28 mouse cellular contexts compared by ENCODE assay signal in the genomic region with DNA sequence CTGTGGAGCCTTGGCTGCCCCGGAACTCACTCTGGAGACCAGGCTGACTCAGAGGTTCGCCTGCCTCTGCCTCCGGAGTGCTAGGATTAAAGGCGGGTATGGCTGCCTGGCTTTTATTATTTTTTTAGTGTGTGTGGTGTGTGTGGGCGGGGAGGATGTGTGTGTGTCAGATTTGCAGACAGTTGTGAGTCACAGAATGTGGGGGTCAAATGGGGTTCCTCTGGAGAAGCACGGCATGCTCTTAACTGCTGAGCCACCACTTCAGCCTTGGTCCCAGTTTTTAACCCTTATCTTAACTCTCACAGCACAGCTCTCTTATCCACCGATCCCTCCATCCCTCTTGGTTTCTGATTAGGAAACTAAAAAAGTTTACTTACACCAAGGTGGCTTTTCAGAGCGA. TPM values are rescaled to one million over a fixed set of nuclear protein-coding genes. Genes with fewer than 3 reads are reported as not detected.
DNase-seq lines count a peak whose midpoint lies in the region; ATAC-seq and TF ChIP-seq lines count a peak whose summit lies in the region.
"Had no signal": no experiment of that assay in that cellular context is flagged by ENCODE, and none has a peak within 500 bp of the region (broad histone marks: within the 10 kb centered on the region; RNA-seq: fewer than 3 reads in every experiment).

No protein-coding gene starts in this region.

- no peaks in the 10 kb centered on the region for H3K27me3 ChIP-seq in cerebellum, adult 2 months (ENCODE audit: control insufficient read depth, insufficient read depth, low read length)
- H3K27me3 ChIP-seq: CH12.LX; embryonic facial prominence, embryonic 13.5 days; embryonic facial prominence, embryonic 15.5 days; forebrain, embryonic 12.5 days had no signal

- ATAC-seq in megakaryocyte-erythroid progenitor cell, adult 5-6 weeks (replicated peaks; ENCODE audit: low FRiP score, low TSS enrichment, poor library complexity, severe bottlenecking): peak; percentile 67
- ATAC-seq: CD4-positive, CD25-positive, alpha-beta regulatory T cell, adult 4 months; forebrain, embryonic 14.5 days; forebrain, embryonic 16.5 days had no signal

- H3K27ac ChIP-seq in cerebellum, adult 2 months (ENCODE audit: insufficient read depth, low read length): no peak overlapping the region
- H3K27ac ChIP-seq: embryonic facial prominence, embryonic 13.5 days; embryonic facial prominence, embryonic 15.5 days; forebrain, embryonic 10.5 days; forebrain, embryonic 12.5 days had no signal

- TF ChIP-seq POLR2A in cerebellum, adult 2 months (IDR thresholded peaks at IDR 0.05; ENCODE audit: borderline replicate concordance, insufficient read depth, low read length): no peak

- DNase-seq in 3T3-L1 (ENCODE audit: low read depth, low spot score) (peak; percentile 71), NIH3T3 (ENCODE audit: low read depth) (peak; percentile 48)
- peak; percentile 12 for DNase-seq in induced T-regulatory cell, adult 2 months (ENCODE audit: low read depth)
- no peak for DNase-seq in right cerebral cortex, adult 2 months (ENCODE audit: low spot score in 2 of 2)
- no peak for DNase-seq in cerebellum, adult 2 months
- DNase-seq in heart, adult 8-10 months (ENCODE audit: low spot score): no peak
- DNase-seq: adrenal gland, adult 2 months; adrenal gland, postnatal 10 days; adrenal gland, postnatal 25 days; B cell, adult 2 months; cerebellum, adult 11-12 months; cerebellum, adult 8-10 months; cerebellum, adult 9-11 months; cerebellum, postnatal 14 days; cerebellum, postnatal 36 days; embryo, embryonic 11 days had no signal

- WGBS in cerebellum, adult 2 months: 88% methylated on average over 8 of the region's 8 CpGs

- no peaks in the 10 kb centered on the region for H3K4me1 ChIP-seq in cerebellum, adult 2 months (ENCODE audit: control insufficient read depth, insufficient read depth, low read length)
- H3K4me1 ChIP-seq: embryonic facial prominence, embryonic 13.5 days; embryonic facial prominence, embryonic 15.5 days; forebrain, embryonic 10.5 days; forebrain, embryonic 12.5 days had no signal

- no peak for TF ChIP-seq CTCF in cerebellum, adult 2 months (IDR thresholded peaks at IDR 0.05; ENCODE audit: borderline replicate concordance, insufficient read depth, low read depth, low read length)

- H3K4me3 ChIP-seq in cerebellum, adult 2 months (replicated peaks; ENCODE audit: insufficient read depth, low read depth, low read length): no peak overlapping the region
- H3K4me3 ChIP-seq: embryonic facial prominence, embryonic 13.5 days; embryonic facial prominence, embryonic 15.5 days; erythroblast, embryonic 14.5 days; forebrain, embryonic 10.5 days; forebrain, embryonic 12.5 days had no signal

RNA-seq across cellular contexts. Expression of a gene that starts 26.9 kb away (rescaled TPM):
- 0.10 TPM in 1 of 2 replicates, not detected in the other for total RNA-seq in megakaryocyte-erythroid progenitor cell, adult 5-6 weeks (2014; fragmentation: Nextera tagmentation)
- total RNA-seq in megakaryocyte-erythroid progenitor cell, adult 5-6 weeks (2017): not detected in 2 replicates
- 223 and 254 TPM in 2 replicates for polyA plus RNA-seq in cerebellum, adult 2 months (2012; rRNA removed)
- total RNA-seq in heart, adult 8-10 months (2022): 1 to 10 TPM; 4.7 to 6.0 (median 5.2) TPM

RNA-seq across cellular contexts. Expression of a gene that starts 38.9 kb away (rescaled TPM):
- total RNA-seq in megakaryocyte-erythroid progenitor cell, adult 5-6 weeks (2014; fragmentation: Nextera tagmentation): 8.4 and 14.2 TPM in 2 replicates
- 8.2 and 10.1 TPM in 2 replicates for total RNA-seq in megakaryocyte-erythroid progenitor cell, adult 5-6 weeks (2017)
- polyA plus RNA-seq in cerebellum, adult 2 months (2012; rRNA removed): 160 and 183 TPM in 2 replicates
- total RNA-seq in heart, adult 8-10 months (2022): 100 to 1,000 TPM in 3 of 4 experiments, 10 to 100 TPM in 1; 88.4 to 110 (median 104) TPM

RNA-seq across cellular contexts. Expression of a gene that starts 41.2 kb away (rescaled TPM):
- total RNA-seq in megakaryocyte-erythroid progenitor cell, adult 5-6 weeks (2014; fragmentation: Nextera tagmentation): not detected in 2 replicates
- not detected in 2 replicates for total RNA-seq in megakaryocyte-erythroid progenitor cell, adult 5-6 weeks (2017)
- 504 and 518 TPM in 2 replicates for polyA plus RNA-seq in cerebellum, adult 2 months (2012; rRNA removed)
- 1 to 10 TPM; 1.3 to 2.9 (median 2.2) TPM for total RNA-seq in heart, adult 8-10 months (2022)
- total RNA-seq: common myeloid progenitor, adult 5-6 weeks had no signal
- polyA plus RNA-seq: CD4-positive, CD25-positive, alpha-beta regulatory T cell, adult 4 months; erythroblast, embryonic 14.5 days; G1E had no signal

RNA-seq across cellular contexts. Expression of a gene that starts 45.1 kb away (rescaled TPM):
- 22.9 and 33.3 TPM in 2 replicates for total RNA-seq in megakaryocyte-erythroid progenitor cell, adult 5-6 weeks (2014; fragmentation: Nextera tagmentation)
- 22.6 and 31.8 TPM in 2 replicates for total RNA-seq in megakaryocyte-erythroid progenitor cell, adult 5-6 weeks (2017)
- 57.9 and 59.4 TPM in 2 replicates for polyA plus RNA-seq in cerebellum, adult 2 months (2012; rRNA removed)
- 10 to 100 TPM; 30.3 to 39.2 (median 33.5) TPM for total RNA-seq in heart, adult 8-10 months (2022)

Comparison
In these comparisons a context has a peak if more than half of its experiments do, and no peak if none do; other contexts are left out.
1. DNase-seq: peak in 3T3-L1 (single experiment), NIH3T3 (single experiment) and induced T-regulatory cell, adult 2 months (single experiment); none in right cerebral cortex, adult 2 months (0 of 2), cerebellum, adult 2 months (0 of 2) and heart, adult 8-10 months (single experiment).
2. RNA of a gene that starts 26.9 kb away (total RNA-seq): 4.7 to 6.0 TPM in heart, adult 8-10 months; 0.10 TPM in megakaryocyte-erythroid progenitor cell, adult 5-6 weeks; every median in the first group is over 4 times any median in the second.
3. RNA of a gene that starts 38.9 kb away (total RNA-seq): 88.4 to 110 TPM in heart, adult 8-10 months; 8.2 to 14.2 TPM in megakaryocyte-erythroid progenitor cell, adult 5-6 weeks; every median in the first group is over 4 times any median in the second.